Mouse (Mus musculus) heart, postnatal 25 days (tissue): ENCODE measurements at regions not wholly inside any gene's neighbourhood (a gene's known extent, or its start where the extent isn't known, plus 50 kb on each side); places are given as distances from the start of the nearest gene placed in this dataset.

Experiments
- DNase-seq: peaks from one replicate; pipeline ENCODE4 v3.0.0; 2022; ENCODE audit warnings: low spot score
- intact Hi-C: fragments of 180-260 bp; cut with DNase I; formaldehyde crosslinking; loops from one replicate; pipeline ENCODE4 v1.15.1; 2025

- no peak for DNase-seq
- intact Hi-C loops: no loop called here
These were observed 1491.2 kb upstream of the Cited2 start for GRCm38 (mm10) chr10:16231821-16232220.

DNA sequence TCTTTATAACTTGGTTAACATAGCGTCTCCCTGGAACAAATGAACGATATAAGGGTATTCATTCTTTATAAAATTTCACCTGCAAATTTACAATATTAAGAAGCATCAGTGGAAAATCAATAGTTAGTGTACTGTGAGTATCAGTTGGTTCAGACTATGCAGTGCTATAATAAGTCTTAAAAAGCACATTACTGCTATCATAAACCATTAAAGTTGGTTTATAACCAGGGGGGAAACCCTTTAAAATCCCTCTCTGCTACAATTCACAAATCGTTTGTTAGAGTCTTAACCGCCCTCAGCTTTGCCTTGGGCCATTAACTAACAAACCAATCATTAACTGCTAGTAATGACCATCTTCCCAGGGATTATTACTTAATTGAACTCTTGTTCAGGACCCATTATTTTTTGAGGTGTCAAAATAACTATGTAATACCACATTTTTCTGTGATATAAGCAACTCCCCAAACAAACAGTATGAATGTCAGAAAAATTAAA lies 1489.4 kb upstream of the Cited2 start:
- intact Hi-C loops: no loop called here
- no peak for DNase-seq

DNA sequence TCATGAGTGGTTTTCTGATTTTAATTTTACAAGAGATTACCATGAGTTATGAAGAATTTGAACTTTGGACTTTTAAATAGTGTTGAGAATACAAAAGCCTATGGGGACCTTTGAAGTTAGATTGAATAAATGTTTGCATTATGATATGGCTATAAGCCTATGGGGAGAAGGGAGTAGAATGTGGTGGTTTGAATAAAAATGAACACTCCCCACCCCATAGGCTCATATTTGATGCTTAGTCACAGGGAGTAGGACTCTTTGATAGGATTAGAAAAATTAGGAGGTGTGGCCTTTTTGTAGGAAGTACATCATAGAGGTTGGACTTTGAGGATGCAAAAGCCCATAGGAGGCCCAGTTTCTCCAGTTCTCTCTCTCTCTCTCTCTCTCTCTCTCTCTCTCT lies 1466.7 kb upstream of the Cited2 start:
- no peak for DNase-seq
- intact Hi-C loops: no loop called here

DNA sequence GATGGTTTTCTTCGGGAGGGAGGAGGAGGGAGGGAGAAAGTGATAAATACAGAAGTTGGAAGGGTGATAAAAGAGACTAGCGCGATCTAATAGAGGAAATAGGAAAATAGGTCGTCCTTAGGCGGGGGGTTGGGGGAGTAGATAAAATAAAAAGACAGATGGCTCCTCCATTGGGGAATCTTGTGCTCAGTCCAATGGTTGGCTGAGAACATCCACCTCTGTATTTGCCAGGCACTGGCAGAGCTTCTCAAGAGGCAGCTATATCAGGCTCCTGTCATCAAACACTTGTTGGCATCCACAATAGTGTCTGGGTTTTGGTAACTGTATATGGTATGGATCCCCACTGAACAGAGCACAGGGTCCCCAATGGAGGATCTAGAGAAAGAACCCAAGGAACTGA lies 1450.2 kb upstream of the Cited2 start:
- DNase-seq: no peak
- intact Hi-C loops: no loop called here

- no peak for DNase-seq
- intact Hi-C loops: no loop called here
These were observed 1406.0 kb upstream of the Cited2 start for GRCm38 (mm10) chr10:16317026-16317425.

DNA sequence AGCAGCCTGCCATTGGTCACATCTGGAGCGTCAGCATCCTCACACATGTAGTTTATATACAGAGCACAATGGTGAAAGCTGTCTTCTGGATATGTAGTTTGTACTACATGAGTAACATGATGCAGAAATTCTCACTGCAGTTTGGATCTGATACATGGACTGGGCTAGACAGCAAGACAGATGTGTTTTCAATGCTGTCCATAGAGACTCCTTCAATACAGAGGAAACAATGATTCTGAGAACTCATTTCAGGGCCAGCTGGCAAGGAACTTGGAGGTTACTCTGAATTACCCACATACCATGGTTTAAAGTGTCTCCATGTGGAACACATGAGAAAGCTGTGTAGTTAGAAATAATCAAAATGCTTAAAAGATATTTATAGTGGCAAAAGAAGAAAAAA lies 1385.5 kb upstream of the Cited2 start:
- intact Hi-C loops: no loop called here
- DNase-seq: no peak

DNA sequence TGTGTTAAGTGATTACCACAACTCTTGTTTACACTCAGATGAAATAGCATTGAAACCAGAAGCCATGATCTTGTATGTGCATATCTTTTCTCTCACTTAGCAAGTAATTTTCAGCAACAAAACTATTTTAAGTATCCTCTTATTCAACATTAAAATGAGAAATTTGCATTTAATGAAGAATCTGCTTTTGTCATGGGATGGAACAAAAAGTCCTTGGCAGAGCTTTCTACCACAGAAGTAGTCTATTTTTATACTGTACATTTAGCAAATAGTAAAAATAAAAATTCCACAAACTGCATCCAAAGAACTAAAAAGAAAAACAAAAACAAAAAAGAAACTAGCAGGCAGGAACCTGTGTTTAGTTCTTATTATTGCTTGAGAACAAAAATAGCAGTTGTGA lies 1381.5 kb upstream of the Cited2 start:
- DNase-seq: no peak
- intact Hi-C loops: loop anchor here (10.0 kb wide), 1 partner anchor 1383 kb away; the partner anchor contains the start of gene Cited2

DNA sequence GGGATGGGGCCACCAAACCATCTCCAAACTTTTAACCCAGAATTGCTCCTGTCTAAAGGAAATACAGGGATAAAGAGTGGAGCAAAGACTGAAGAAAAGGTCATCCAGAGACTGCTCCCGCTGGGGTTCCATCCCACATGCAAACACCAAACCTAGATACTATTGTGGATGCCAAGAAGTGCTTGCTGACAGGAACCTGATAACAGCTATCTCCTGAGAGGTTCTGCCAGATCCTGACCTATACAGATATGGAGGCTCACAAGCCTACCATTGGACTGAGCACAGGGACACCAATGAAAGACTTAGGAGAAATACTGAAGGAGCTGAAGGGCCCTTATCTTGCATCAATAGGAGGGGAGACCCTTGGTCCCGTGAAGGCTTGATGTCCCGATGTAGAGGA lies 1359.0 kb upstream of the Cited2 start:
- no peak for DNase-seq
- intact Hi-C loops: no loop called here
